Mouse (Mus musculus): ENCODE results near the gene Rnf145. TPM values are rescaled to one million over a fixed set of nuclear protein-coding genes. Genes with fewer than 3 reads are reported as not detected.
A peak's percentile ranks its signal among the peaks of the same experiment; 100 is the strongest.

The Rnf145 gene
- polyA plus RNA-seq, 1 experiment from 2014 or later = 71.9 TPM

- Histone ChIP-seq H3K9ac (replicated peaks; ENCODE audit: low read depth) (no peak overlapping the region), H3K9me3 (ENCODE audit: low read length) (no peaks in the 10 kb centered on the region), H3K4me3 (ENCODE audit: low read depth, low read length) (no peak overlapping the region), H3K4me2 (replicated peaks; ENCODE audit: low read depth, low read length) (no peak overlapping the region), H3K4me1 (ENCODE audit: insufficient read depth, low read depth, low read length) (no peaks in the 10 kb centered on the region), H3K36me3 (ENCODE audit: insufficient read depth, low read length) (peaks cover 21% of the 10 kb centered on the region; the same call in 1 of the 2 replicates), H3K27me3 (replicated peaks; ENCODE audit: insufficient read depth, low read length) (no peaks in the 10 kb centered on the region), H3K27ac (ENCODE audit: low read length) (no peak overlapping the region)
- ATAC-seq = no peak
- TF ChIP-seq EP300 (IDR thresholded peaks at IDR 0.05) = no peak
- 69% methylated on average over 8 of the region's 8 CpGs for WGBS
- DNase-seq (ENCODE audit: low spot score) = no peak
Measured at GRCm38 (mm10) chr11:44530382-44530781, 11.6 kb downstream of the Rnf145 start.

GRCm38 (mm10) chr11:44530867-44531266 lies 12.1 kb downstream of the Rnf145 start:
- 86% methylated on average over 11 of the region's 11 CpGs for WGBS
- Histone ChIP-seq H3K36me3 (ENCODE audit: insufficient read depth, low read length) (peaks cover 21% of the 10 kb centered on the region; the same call in 1 of the 2 replicates), H3K4me3 (ENCODE audit: low read depth, low read length) (no peak overlapping the region), H3K4me1 (ENCODE audit: insufficient read depth, low read depth, low read length) (no peaks in the 10 kb centered on the region), H3K27me3 (replicated peaks; ENCODE audit: insufficient read depth, low read length) (no peaks in the 10 kb centered on the region), H3K4me2 (replicated peaks; ENCODE audit: low read depth, low read length) (no peak overlapping the region), H3K9me3 (ENCODE audit: low read length) (no peaks in the 10 kb centered on the region), H3K9ac (replicated peaks; ENCODE audit: low read depth) (no peak overlapping the region), H3K27ac (ENCODE audit: low read length) (no peak overlapping the region)
- no peak for ATAC-seq
- TF ChIP-seq CTCF (IDR thresholded peaks at IDR 0.05) = no peak
- TF ChIP-seq EP300 (IDR thresholded peaks at IDR 0.05) = no peak
- no peak for DNase-seq (ENCODE audit: low spot score)

- no peak overlapping the region for H3K4me2 ChIP-seq (replicated peaks; ENCODE audit: low read depth, low read length)
- no peaks in the 10 kb centered on the region for H3K27me3 ChIP-seq (replicated peaks; ENCODE audit: insufficient read depth, low read length)
- peak overlapping the region; percentile 33; the same call in 1 of the 2 replicates for H3K27ac ChIP-seq (ENCODE audit: low read length)
- H3K9ac ChIP-seq (replicated peaks; ENCODE audit: low read depth) = no peak overlapping the region
- H3K4me3 ChIP-seq (ENCODE audit: low read depth, low read length) = no peak overlapping the region
- ATAC-seq (peak; percentile 40; the same call in 1 of the 2 replicates), DNase-seq (ENCODE audit: low spot score) (peak; percentile 70)
- peaks cover 21% of the 10 kb centered on the region; the same call in 1 of the 2 replicates for H3K36me3 ChIP-seq (ENCODE audit: insufficient read depth, low read length)
- no peaks in the 10 kb centered on the region for H3K9me3 ChIP-seq (ENCODE audit: low read length)
- no peaks in the 10 kb centered on the region for H3K4me1 ChIP-seq (ENCODE audit: insufficient read depth, low read depth, low read length)
- peak; percentile 44; the same call in 1 of the 2 replicates for TF ChIP-seq EP300 (IDR thresholded peaks at IDR 0.05)
- TF ChIP-seq CTCF (IDR thresholded peaks at IDR 0.05) = no peak
- 44% methylated on average over 4 of the region's 4 CpGs for WGBS
Measured at GRCm38 (mm10) chr11:44531617-44532016, 12.9 kb downstream of the Rnf145 start.

- no peaks in the 10 kb centered on the region for H3K4me1 ChIP-seq (ENCODE audit: insufficient read depth, low read depth, low read length)
- no peaks in the 10 kb centered on the region for H3K27me3 ChIP-seq (replicated peaks; ENCODE audit: insufficient read depth, low read length)
- DNase-seq (ENCODE audit: low spot score) (no peak), ATAC-seq (no peak)
- no peak for TF ChIP-seq CTCF (IDR thresholded peaks at IDR 0.05)
- TF ChIP-seq EP300 (IDR thresholded peaks at IDR 0.05) = no peak
- 92% methylated on average over 17 of the region's 17 CpGs for WGBS
- no peaks in the 10 kb centered on the region for H3K9me3 ChIP-seq (ENCODE audit: low read length)
- H3K9ac ChIP-seq (replicated peaks; ENCODE audit: low read depth) = no peak overlapping the region
- no peak overlapping the region for H3K4me3 ChIP-seq (ENCODE audit: low read depth, low read length)
- H3K36me3 ChIP-seq (ENCODE audit: insufficient read depth, low read length) = peaks cover 21% of the 10 kb centered on the region; the same call in 1 of the 2 replicates
- H3K27ac ChIP-seq (ENCODE audit: low read length) = no peak overlapping the region
- no peak overlapping the region for H3K4me2 ChIP-seq (replicated peaks; ENCODE audit: low read depth, low read length)
Measured at GRCm38 (mm10) chr11:44532846-44533781, 14.3 kb downstream of the Rnf145 start.

GRCm38 (mm10) chr11:44534999-44535750 lies 16.4 kb downstream of the Rnf145 start:
- no peaks in the 10 kb centered on the region for H3K27me3 ChIP-seq (replicated peaks; ENCODE audit: insufficient read depth, low read length)
- H3K9me3 ChIP-seq (ENCODE audit: low read length) = no peaks in the 10 kb centered on the region
- 77% methylated on average over 12 of the region's 12 CpGs for WGBS
- no peak overlapping the region for H3K4me2 ChIP-seq (replicated peaks; ENCODE audit: low read depth, low read length)
- TF ChIP-seq EP300 (IDR thresholded peaks at IDR 0.05) = no peak
- TF ChIP-seq CTCF (IDR thresholded peaks at IDR 0.05) = no peak
- DNase-seq (ENCODE audit: low spot score) (no peak), ATAC-seq (no peak)
- H3K4me3 ChIP-seq (ENCODE audit: low read depth, low read length) = no peak overlapping the region
- H3K36me3 ChIP-seq (ENCODE audit: insufficient read depth, low read length) = peaks cover 11% of the 10 kb centered on the region; the same call in 1 of the 2 replicates
- no peak overlapping the region for H3K27ac ChIP-seq (ENCODE audit: low read length)
- peaks cover 8% of the 10 kb centered on the region; the same call in 1 of the 2 replicates for H3K4me1 ChIP-seq (ENCODE audit: insufficient read depth, low read depth, low read length)
- no peak overlapping the region for H3K9ac ChIP-seq (replicated peaks; ENCODE audit: low read depth)

GRCm38 (mm10) chr11:44537403-44537802 lies 18.6 kb downstream of the Rnf145 start:
- H3K36me3 ChIP-seq (ENCODE audit: insufficient read depth, low read length) = peaks cover 11% of the 10 kb centered on the region; the same call in 1 of the 2 replicates
- H3K4me3 ChIP-seq (ENCODE audit: low read depth, low read length) = no peak overlapping the region
- no peaks in the 10 kb centered on the region for H3K9me3 ChIP-seq (ENCODE audit: low read length)
- no peak overlapping the region for H3K9ac ChIP-seq (replicated peaks; ENCODE audit: low read depth)
- peaks cover 13% of the 10 kb centered on the region; the same call in 1 of the 2 replicates for H3K4me1 ChIP-seq (ENCODE audit: insufficient read depth, low read depth, low read length)
- peak overlapping the region; percentile 73 for H3K27ac ChIP-seq (ENCODE audit: low read length)
- DNase-seq (ENCODE audit: low spot score) (peak; percentile 85), ATAC-seq (peak; percentile 83)
- TF ChIP-seq EP300 (IDR thresholded peaks at IDR 0.05) (peak; percentile 86), CTCF (IDR thresholded peaks at IDR 0.05) (no peak)
- no peaks in the 10 kb centered on the region for H3K27me3 ChIP-seq (replicated peaks; ENCODE audit: insufficient read depth, low read length)
- no peak overlapping the region; the same call in 1 of the 2 replicates for H3K4me2 ChIP-seq (replicated peaks; ENCODE audit: low read depth, low read length)
- 66% methylated on average over 7 of the region's 7 CpGs for WGBS
